Mouse (Mus musculus): ENCODE results near the gene Pou2f1. TPM values are rescaled to one million over a fixed set of nuclear protein-coding genes. Genes with fewer than 3 reads are reported as not detected.

Pou2f1 gene
- polyA plus RNA-seq, 1 experiment, result 39.7 TPM

GRCm38 (mm10) chr1:165860373-165861234 is 141.9 kb downstream of the Pou2f1 start:
- no peak for DNase-seq
- peaks cover 54% of the 10 kb centered on the region for H3K36me3 ChIP-seq (ENCODE audit: control insufficient read depth, insufficient read depth, low read length)
- H3K27ac ChIP-seq (ENCODE audit: control insufficient read depth, insufficient read depth, low read length), result no peak overlapping the region
- H3K4me1 ChIP-seq (replicated peaks; ENCODE audit: control insufficient read depth, insufficient read depth, low read length), result peaks cover 6% of the 10 kb centered on the region
- TF ChIP-seq POLR2A (IDR thresholded peaks at IDR 0.05; ENCODE audit: control insufficient read depth, extremely low read depth, insufficient read depth, low read length, poor library complexity), result no peak
- TF ChIP-seq CTCF (IDR thresholded peaks at IDR 0.05; ENCODE audit: borderline replicate concordance, control insufficient read depth, extremely low read depth, insufficient read depth, low read length, poor library complexity), result no peak
- H3K4me3 ChIP-seq (ENCODE audit: control insufficient read depth, insufficient read depth, low read length), result no peak overlapping the region
- 91% methylated on average over 9 of the region's 9 CpGs for WGBS
- H3K27me3 ChIP-seq (ENCODE audit: control insufficient read depth, insufficient read depth, low read length), result no peaks in the 10 kb centered on the region

DNA sequence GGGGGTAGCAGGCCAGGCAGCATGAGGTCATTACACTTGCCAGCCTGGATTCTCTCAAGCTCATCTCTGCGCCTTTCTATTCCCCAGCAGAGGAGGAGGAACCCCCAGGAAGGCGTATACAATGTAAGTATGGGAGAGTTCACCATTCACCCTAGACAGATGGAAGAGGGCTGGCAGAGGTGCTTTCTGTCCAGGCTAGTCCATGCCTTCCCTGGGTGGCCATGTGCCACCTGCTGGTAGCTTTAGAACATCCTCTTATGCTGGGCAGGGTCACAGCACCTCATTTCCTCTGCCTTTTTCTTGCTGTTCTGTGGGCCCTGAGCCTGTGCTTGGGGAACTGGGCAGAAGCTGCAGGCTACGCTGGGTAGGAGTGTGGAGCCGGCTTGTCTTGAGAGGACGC is 144.1 kb downstream of the Pou2f1 start:
- Histone ChIP-seq H3K36me3 (ENCODE audit: control insufficient read depth, insufficient read depth, low read length) (peaks cover 62% of the 10 kb centered on the region), H3K4me1 (replicated peaks; ENCODE audit: control insufficient read depth, insufficient read depth, low read length) (peaks cover 3% of the 10 kb centered on the region), H3K4me3 (ENCODE audit: control insufficient read depth, insufficient read depth, low read length) (no peak overlapping the region), H3K27ac (ENCODE audit: control insufficient read depth, insufficient read depth, low read length) (no peak overlapping the region), H3K27me3 (ENCODE audit: control insufficient read depth, insufficient read depth, low read length) (no peaks in the 10 kb centered on the region)
- 91% methylated on average over 5 of the region's 5 CpGs for WGBS
- no peak for DNase-seq
- TF ChIP-seq POLR2A (IDR thresholded peaks at IDR 0.05; ENCODE audit: control insufficient read depth, extremely low read depth, insufficient read depth, low read length, poor library complexity) (no peak), CTCF (IDR thresholded peaks at IDR 0.05; ENCODE audit: borderline replicate concordance, control insufficient read depth, extremely low read depth, insufficient read depth, low read length, poor library complexity) (peak; percentile 71; the same call in 1 of the 2 replicates)

- H3K27me3 ChIP-seq (ENCODE audit: control insufficient read depth, insufficient read depth, low read length), result no peaks in the 10 kb centered on the region
- H3K36me3 ChIP-seq (ENCODE audit: control insufficient read depth, insufficient read depth, low read length), result peaks cover 62% of the 10 kb centered on the region
- no peak overlapping the region for H3K27ac ChIP-seq (ENCODE audit: control insufficient read depth, insufficient read depth, low read length)
- WGBS, result 93% methylated on average over 11 of the region's 11 CpGs
- no peak for DNase-seq
- H3K4me1 ChIP-seq (replicated peaks; ENCODE audit: control insufficient read depth, insufficient read depth, low read length), result peaks cover 13% of the 10 kb centered on the region
- TF ChIP-seq CTCF (IDR thresholded peaks at IDR 0.05; ENCODE audit: borderline replicate concordance, control insufficient read depth, extremely low read depth, insufficient read depth, low read length, poor library complexity), result no peak
- no peak for TF ChIP-seq POLR2A (IDR thresholded peaks at IDR 0.05; ENCODE audit: control insufficient read depth, extremely low read depth, insufficient read depth, low read length, poor library complexity)
- H3K4me3 ChIP-seq (ENCODE audit: control insufficient read depth, insufficient read depth, low read length), result no peak overlapping the region
Measured at GRCm38 (mm10) chr1:165857279-165857678, 145.2 kb downstream of the Pou2f1 start.

DNA sequence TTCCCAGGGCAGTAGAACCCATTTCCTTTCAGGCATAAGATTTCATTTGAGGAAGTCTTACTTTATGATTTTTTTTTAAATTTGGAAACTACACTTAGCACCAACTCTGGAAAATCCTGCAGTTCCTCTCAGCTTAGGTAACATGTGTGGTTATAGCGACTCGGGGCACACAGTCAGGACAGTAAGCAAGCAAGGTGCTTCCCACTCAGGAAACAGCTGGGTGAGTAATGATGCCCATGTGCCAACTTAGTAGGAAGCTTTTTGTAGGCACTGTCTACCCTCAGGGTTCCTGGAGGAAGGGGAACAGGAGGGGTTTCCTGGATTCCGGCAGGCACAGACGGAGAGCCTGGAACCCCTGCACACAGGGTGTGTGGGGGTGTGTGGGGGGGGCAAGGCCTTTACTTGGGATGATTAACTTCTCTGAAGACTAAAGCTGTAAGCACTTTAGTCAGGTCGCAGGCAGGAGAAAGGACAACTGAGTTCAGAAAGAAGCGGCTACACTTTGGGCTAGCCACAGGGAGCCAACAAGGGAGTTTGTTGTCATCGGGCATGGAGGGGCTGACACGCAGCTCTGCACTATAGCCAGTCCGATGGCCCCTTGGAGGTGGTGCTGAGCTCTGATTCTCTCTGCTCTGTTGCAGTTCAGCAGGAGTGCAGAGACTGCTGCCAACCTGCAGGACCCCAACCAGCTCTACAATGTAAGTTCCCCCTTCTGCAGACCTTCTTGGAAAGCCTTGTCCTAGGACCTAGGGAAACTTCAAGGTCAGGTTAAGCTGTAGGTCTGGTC is 146.5 kb downstream of the Pou2f1 start:
- no peak for TF ChIP-seq POLR2A (IDR thresholded peaks at IDR 0.05; ENCODE audit: control insufficient read depth, extremely low read depth, insufficient read depth, low read length, poor library complexity)
- TF ChIP-seq CTCF (IDR thresholded peaks at IDR 0.05; ENCODE audit: borderline replicate concordance, control insufficient read depth, extremely low read depth, insufficient read depth, low read length, poor library complexity), result no peak
- Histone ChIP-seq H3K27ac (ENCODE audit: control insufficient read depth, insufficient read depth, low read length) (no peak overlapping the region), H3K27me3 (ENCODE audit: control insufficient read depth, insufficient read depth, low read length) (no peaks in the 10 kb centered on the region), H3K4me3 (ENCODE audit: control insufficient read depth, insufficient read depth, low read length) (no peak overlapping the region), H3K4me1 (replicated peaks; ENCODE audit: control insufficient read depth, insufficient read depth, low read length) (peaks cover 25% of the 10 kb centered on the region), H3K36me3 (ENCODE audit: control insufficient read depth, insufficient read depth, low read length) (peaks cover 51% of the 10 kb centered on the region)
- 92% methylated on average over 9 of the region's 9 CpGs for WGBS
- peak; percentile 0 for DNase-seq

- DNase-seq, result peak; percentile 84
- peaks cover 33% of the 10 kb centered on the region for H3K36me3 ChIP-seq (ENCODE audit: control insufficient read depth, insufficient read depth, low read length)
- H3K27ac ChIP-seq (ENCODE audit: control insufficient read depth, insufficient read depth, low read length), result peak overlapping the region; percentile 62
- H3K4me3 ChIP-seq (ENCODE audit: control insufficient read depth, insufficient read depth, low read length), result no peak overlapping the region
- peaks cover 46% of the 10 kb centered on the region for H3K4me1 ChIP-seq (replicated peaks; ENCODE audit: control insufficient read depth, insufficient read depth, low read length)
- no peaks in the 10 kb centered on the region for H3K27me3 ChIP-seq (ENCODE audit: control insufficient read depth, insufficient read depth, low read length)
- 51% methylated on average over 10 of the region's 10 CpGs for WGBS
- no peak for TF ChIP-seq POLR2A (IDR thresholded peaks at IDR 0.05; ENCODE audit: control insufficient read depth, extremely low read depth, insufficient read depth, low read length, poor library complexity)
- TF ChIP-seq CTCF (IDR thresholded peaks at IDR 0.05; ENCODE audit: borderline replicate concordance, control insufficient read depth, extremely low read depth, insufficient read depth, low read length, poor library complexity), result peak; percentile 98
Measured at GRCm38 (mm10) chr1:165853729-165854420, 148.6 kb downstream of the Pou2f1 start.

Measured in thymus, adult 2 months (tissue).